Mouse (Mus musculus) limb, embryonic 11.5 days (tissue): ENCODE results near the gene Zfp987. TPM values are rescaled to one million over a fixed set of nuclear protein-coding genes. Genes with fewer than 3 reads are reported as not detected.
"Not testable (repeated sequence)": the region's sequence is repeated elsewhere in the genome, so short reads cannot be mapped to it uniquely, and the experiment has no call there.

ENCODE experiments used
- ATAC-seq: fragments of 200-750 bp; cut with Nextera tagmentation; 2 replicates; pipeline ENCODE4 v1.8.0; 2017; ENCODE audit warnings: low read depth; ENCODE audit not compliant: insufficient number of reproducible peaks, low FRiP score, low TSS enrichment
- DNase-seq: peaks from one replicate; pipeline ENCODE4 v3.0.0-alpha.2; 2015; ENCODE audit warnings: low spot score
- H3K27ac ChIP-seq: fragments of 300-500 bp; sonication (generic); replicated peaks from 2 replicates; pipeline ENCODE4 v1.5.1; 2014; ENCODE audit warnings: low read depth, mild to moderate bottlenecking, low read length
- H3K27me3 ChIP-seq: fragments of 300-500 bp; sonication (generic); 2 replicates; pipeline ENCODE4 v1.6.1; 2014; ENCODE audit warnings: mild to moderate bottlenecking, low read length, mixed read lengths; ENCODE audit not compliant: control insufficient read depth, insufficient read depth
- H3K36me3 ChIP-seq: fragments of 300-500 bp; sonication (generic); 2 replicates; pipeline ENCODE4 v1.6.1; 2014; ENCODE audit warnings: mild to moderate bottlenecking, low read length, moderate library complexity, mixed read lengths; ENCODE audit not compliant: control insufficient read depth, insufficient read depth
- H3K4me1 ChIP-seq: fragments of 300-500 bp; sonication (generic); 2 replicates; pipeline ENCODE4 v1.6.1; 2014; ENCODE audit warnings: low read length, mixed read lengths; ENCODE audit not compliant: control insufficient read depth, insufficient read depth
- H3K4me2 ChIP-seq: fragments of 300-500 bp; sonication (generic); 2 replicates; pipeline ENCODE4 v1.6.1; 2014; ENCODE audit warnings: low read depth, mild to moderate bottlenecking, moderate library complexity; ENCODE audit not compliant: severe bottlenecking
- H3K4me3 ChIP-seq: fragments of 300-500 bp; sonication (generic); 2 replicates; pipeline ENCODE4 v1.5.1; 2014; ENCODE audit warnings: low read depth, low read length
- H3K9ac ChIP-seq: fragments of 300-500 bp; sonication (generic); 2 replicates; pipeline ENCODE4 v1.6.1; 2014; ENCODE audit warnings: mild to moderate bottlenecking, low read length
- H3K9me3 ChIP-seq: fragments of 300-500 bp; sonication (generic); 2 replicates; pipeline ENCODE4 v1.6.1; 2016; ENCODE audit warnings: low read length; ENCODE audit not compliant: control insufficient read depth
- WGBS: fragments of 180-500 bp; shearing (Covaris S2); extraction: QIAGEN DNeasy Blood & Tissue Kit; methylation state at CpG from one replicate; pipeline ENCODE4 v1.1.7; 2014; 5-methylcytosine and 5-hydroxymethylcytosine counted together
- polyA plus RNA-seq: library from polyadenylated mRNA; unstranded; fragments of >200 nt; fragmentation: Nextera tagmentation; extraction: Ambion mirVana; gene quantifications from 2 replicates; pipeline ENCODE4 v1.2.1, GENCODE M21; 2014

Zfp987 gene
- polyA plus RNA-seq, 1 experiment from 2014 or later, result 0.05 TPM

DNA sequence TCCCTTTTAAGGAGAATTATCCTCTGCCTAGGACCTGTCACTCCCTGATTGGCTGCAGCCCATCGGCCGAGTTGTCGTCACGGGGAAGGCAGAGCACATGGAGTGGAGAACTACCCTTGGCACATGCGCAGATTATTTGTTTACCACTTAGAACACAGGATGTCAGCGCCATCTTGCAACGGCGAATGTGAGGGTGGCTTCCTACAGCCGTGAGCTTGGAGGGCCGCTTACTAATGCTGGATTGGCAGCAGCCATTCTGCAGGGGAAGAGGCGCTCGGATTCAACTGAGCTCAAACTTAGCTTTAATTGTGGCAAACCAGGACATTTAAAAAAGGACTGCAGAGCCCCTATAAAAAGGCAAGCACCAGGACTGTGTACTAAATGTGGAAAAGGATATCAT is 35.1 kb upstream of the Zfp987 start:
- H3K9ac ChIP-seq, H3K27ac ChIP-seq, H3K36me3 ChIP-seq, H3K4me2 ChIP-seq, H3K4me1 ChIP-seq, H3K4me3 ChIP-seq, H3K27me3 ChIP-seq, DNase-seq, H3K9me3 ChIP-seq, ATAC-seq: not testable (repeated sequence)
- 96% methylated on average over 12 of the region's 12 CpGs for WGBS

- not testable (repeated sequence) for H3K27me3 ChIP-seq, H3K9ac ChIP-seq, H3K4me3 ChIP-seq, H3K4me2 ChIP-seq, H3K27ac ChIP-seq, ATAC-seq, H3K4me1 ChIP-seq, DNase-seq, H3K36me3 ChIP-seq
- 81% methylated on average over 6 of the region's 6 CpGs for WGBS
- H3K9me3 ChIP-seq, result peaks cover 12% of the 10 kb centered on the region
Measured at GRCm38 (mm10) chr4:146063001-146063400, 34.1 kb upstream of the Zfp987 start.

DNA sequence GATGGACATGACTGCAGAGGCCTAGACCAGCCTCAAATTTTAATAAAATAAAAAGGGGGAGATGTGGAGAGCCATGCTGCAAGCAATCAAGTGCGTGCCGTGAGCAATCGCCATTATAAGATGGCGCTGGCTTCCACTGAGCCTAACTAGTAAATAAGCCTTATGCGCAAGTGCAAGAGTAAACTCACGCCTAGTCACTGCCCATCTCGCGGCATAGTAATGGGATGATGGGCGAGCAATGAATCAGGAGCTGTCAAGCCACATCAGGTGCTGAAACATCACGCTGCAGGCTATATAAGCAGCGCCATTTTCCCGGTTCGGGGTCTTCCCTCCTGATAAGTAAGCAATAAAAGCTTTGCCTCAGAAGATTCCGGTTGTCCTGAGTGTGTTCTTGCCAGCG is 33.5 kb upstream of the Zfp987 start:
- H3K27ac ChIP-seq, H3K27me3 ChIP-seq, ATAC-seq, H3K4me3 ChIP-seq, H3K4me1 ChIP-seq, H3K4me2 ChIP-seq, H3K9ac ChIP-seq, H3K36me3 ChIP-seq, DNase-seq: not testable (repeated sequence)
- peaks cover 11% of the 10 kb centered on the region for H3K9me3 ChIP-seq
- 87% methylated on average over 15 of the region's 15 CpGs for WGBS

- WGBS, result 82% methylated on average over 4 of the region's 5 CpGs
- not testable (repeated sequence) for H3K27ac ChIP-seq, H3K4me1 ChIP-seq, H3K4me3 ChIP-seq, ATAC-seq, H3K4me2 ChIP-seq, H3K9ac ChIP-seq, DNase-seq, H3K36me3 ChIP-seq, H3K9me3 ChIP-seq, H3K27me3 ChIP-seq
Measured at GRCm38 (mm10) chr4:146064807-146065206, 32.3 kb upstream of the Zfp987 start.

DNA sequence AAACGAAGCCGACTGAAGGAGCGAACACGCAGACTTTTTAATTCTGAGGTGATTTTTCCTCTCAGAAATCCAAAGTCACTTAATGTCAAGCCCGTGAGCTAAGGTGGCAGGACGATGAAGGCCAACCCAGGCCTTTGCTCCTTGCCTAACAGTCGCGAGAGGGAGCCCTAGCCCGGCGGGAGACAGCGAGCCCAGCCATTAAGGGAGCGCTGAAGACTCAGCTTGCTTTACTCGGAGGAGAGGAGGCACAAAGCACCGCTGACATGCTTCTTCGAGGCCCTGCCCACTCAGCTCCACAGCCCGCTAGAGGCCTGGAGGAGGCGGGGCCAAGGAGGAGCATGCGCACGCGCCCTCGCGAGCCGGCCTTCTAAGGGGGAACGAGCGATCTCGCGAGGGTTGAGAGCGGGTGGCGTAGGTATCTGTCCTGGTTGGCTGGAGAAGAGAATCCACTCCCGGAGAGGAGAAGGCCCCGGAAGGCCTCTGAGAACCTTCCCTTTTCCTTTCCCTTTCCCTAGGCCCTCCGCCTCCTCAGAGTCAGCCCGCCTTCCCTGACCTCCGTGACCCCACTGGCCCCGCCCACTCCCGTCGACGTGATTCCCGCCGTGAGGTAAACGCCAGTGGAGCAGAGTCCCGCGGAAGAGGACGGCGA is 30.0 kb upstream of the Zfp987 start:
- not testable (repeated sequence) for H3K27ac ChIP-seq, H3K9ac ChIP-seq, H3K4me1 ChIP-seq, H3K9me3 ChIP-seq, DNase-seq, H3K27me3 ChIP-seq, ATAC-seq, H3K36me3 ChIP-seq
- WGBS, result 35% methylated on average over 32 of the region's 45 CpGs
- H3K4me2 ChIP-seq, result peak overlapping the region; percentile 29; the same call in 1 of the 2 replicates
- 0 out of 2 replicates have a peak overlapping the region, but pooled peaks have one; percentile 23 for H3K4me3 ChIP-seq

DNA sequence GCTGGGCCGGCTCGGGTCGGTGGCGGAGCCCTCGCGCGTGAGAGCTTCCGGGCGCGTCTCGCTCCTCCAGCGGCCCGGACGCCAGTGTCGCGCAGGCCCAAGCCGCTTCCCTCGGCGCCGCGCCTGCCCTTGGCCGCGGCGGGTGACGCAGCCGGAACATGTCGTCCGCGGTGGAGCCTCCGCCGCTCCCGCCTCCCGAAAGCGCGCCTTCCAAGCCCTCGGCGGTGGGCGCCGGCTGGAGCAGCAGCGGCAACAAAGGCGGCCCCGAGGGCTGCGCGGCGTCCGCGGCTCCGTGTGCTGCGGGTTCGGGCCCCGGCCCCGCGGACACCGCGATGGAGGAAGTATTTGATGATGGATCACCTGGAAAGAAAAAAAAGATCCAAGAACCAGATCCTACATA is 29.5 kb upstream of the Zfp987 start:
- Histone ChIP-seq H3K4me3 (peak overlapping the region; percentile 23; the same call in 1 of the 2 replicates), H3K4me2 (peak overlapping the region; percentile 29)
- not testable (repeated sequence) for H3K27me3 ChIP-seq, H3K4me1 ChIP-seq, H3K36me3 ChIP-seq, ATAC-seq, H3K9ac ChIP-seq, H3K27ac ChIP-seq, H3K9me3 ChIP-seq
- peak; percentile 26 for DNase-seq
- 20% methylated on average over 55 of the region's 55 CpGs for WGBS

- not testable (repeated sequence) for H3K4me3 ChIP-seq, H3K27me3 ChIP-seq, H3K9me3 ChIP-seq, H3K9ac ChIP-seq, H3K4me2 ChIP-seq, H3K27ac ChIP-seq, H3K36me3 ChIP-seq, ATAC-seq, H3K4me1 ChIP-seq, DNase-seq
- 85% methylated on average over 5 of the region's 7 CpGs for WGBS
Measured at GRCm38 (mm10) chr4:146073264-146073663, 23.8 kb upstream of the Zfp987 start.

DNA sequence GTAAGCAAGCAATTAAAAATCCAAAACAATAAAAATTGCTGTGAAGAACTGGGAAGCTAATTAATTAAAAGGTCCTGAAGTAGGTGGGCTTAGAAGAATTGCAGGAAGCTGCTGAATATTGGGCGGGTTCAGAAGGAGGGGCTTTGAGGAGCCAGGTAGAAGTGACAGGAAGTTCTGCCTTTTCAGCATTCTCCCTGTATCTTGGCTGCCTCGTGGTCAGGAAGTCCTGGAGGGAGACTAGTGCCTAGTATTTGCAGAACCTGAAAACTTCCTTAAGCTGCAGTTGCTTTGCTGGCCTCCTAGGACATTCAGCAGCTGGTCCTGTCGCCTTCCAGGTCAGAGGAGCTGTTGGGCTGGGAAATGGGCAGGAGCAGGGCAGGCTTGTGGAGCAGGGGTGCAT is 4.3 kb downstream of the Zfp987 start:
- H3K9ac ChIP-seq, DNase-seq, H3K4me3 ChIP-seq, H3K4me2 ChIP-seq, H3K4me1 ChIP-seq, H3K9me3 ChIP-seq, H3K27me3 ChIP-seq, H3K36me3 ChIP-seq, H3K27ac ChIP-seq, ATAC-seq: not testable (repeated sequence)
- WGBS, result 43% methylated on average over 3 of the region's 3 CpGs

DNA sequence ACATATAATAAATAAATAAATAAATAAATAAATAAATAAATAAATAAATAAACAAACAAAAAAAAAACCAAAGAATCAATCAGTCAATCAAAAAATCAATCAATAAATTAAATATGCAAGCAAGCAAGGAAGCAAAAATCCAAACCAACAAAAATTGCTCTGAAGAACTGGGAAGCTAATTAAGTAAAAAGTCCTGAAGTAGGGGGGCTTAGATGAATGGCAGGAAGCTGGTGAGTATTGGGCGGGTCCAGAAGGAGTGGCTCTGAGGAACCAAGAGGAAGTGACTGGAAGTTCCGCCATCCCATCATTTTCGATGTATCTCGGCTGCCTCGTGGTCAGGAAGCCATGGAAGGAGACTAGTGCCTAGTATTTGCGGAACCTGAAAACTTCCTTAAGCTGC is 59.4 kb downstream of the Zfp987 start, which contains the start of gene Zfp600:
Gene Zfp600, plus strand, starts transcription at position 301 of the 400 bp plus-strand sequence.
- H3K9ac ChIP-seq, H3K4me2 ChIP-seq, H3K27ac ChIP-seq, H3K36me3 ChIP-seq, H3K4me3 ChIP-seq, H3K4me1 ChIP-seq, H3K27me3 ChIP-seq, H3K9me3 ChIP-seq, DNase-seq, ATAC-seq: not testable (repeated sequence)
- no CpG with 5 or more reads among the region's 6 CpGs for WGBS
